Mouse (Mus musculus) small intestine, adult 2 months (tissue): ENCODE measurements at regions not wholly inside any gene's neighbourhood (a gene's known extent, or its start where the extent isn't known, plus 50 kb on each side); places are given as distances from the start of the nearest gene placed in this dataset.

Experiments
- H3K27ac ChIP-seq: fragments of 200-500 bp; 2 replicates; pipeline ENCODE4 v1.5.1; 2012; ENCODE audit warnings: low read depth, low read length, control low read depth, inconsistent platforms; ENCODE audit not compliant: insufficient read depth
- H3K27me3 ChIP-seq: fragments of 200-500 bp; 2 replicates; pipeline ENCODE4 v1.6.1; 2012; ENCODE audit warnings: mild to moderate bottlenecking, moderate library complexity, low read length, inconsistent platforms; ENCODE audit not compliant: control insufficient read depth, insufficient read depth
- H3K36me3 ChIP-seq: fragments of 200-500 bp; 2 replicates; pipeline ENCODE4 v1.6.1; 2012; ENCODE audit warnings: mild to moderate bottlenecking, low read length, control low read depth, inconsistent platforms; ENCODE audit not compliant: control insufficient read depth, insufficient read depth
- H3K4me1 ChIP-seq: fragments of 200-500 bp; 2 replicates; pipeline ENCODE4 v1.6.1; 2012; ENCODE audit warnings: low read length, inconsistent platforms, mixed read lengths; ENCODE audit not compliant: control insufficient read depth, insufficient read depth, insufficient read length
- H3K4me3 ChIP-seq: fragments of 200-500 bp; 2 replicates; pipeline ENCODE4 v1.5.1; 2012; ENCODE audit warnings: low read depth, mild to moderate bottlenecking, control low read depth, inconsistent platforms, low read length, moderate library complexity
- CTCF ChIP-seq: fragments of 200-500 bp; IDR thresholded peaks from 2 replicates; pipeline ENCODE4 v1.5.1; 2012; ENCODE audit warnings: low read depth, mild to moderate bottlenecking, control low read depth, inconsistent platforms, low read length, moderate library complexity, mixed read lengths; ENCODE audit not compliant: insufficient replicate concordance, insufficient read length; ENCODE audit errors: extremely low read depth
- POLR2A ChIP-seq: fragments of 200-500 bp; IDR thresholded peaks from 2 replicates; pipeline ENCODE4 v1.6.1; 2012; ENCODE audit warnings: low read depth, mild to moderate bottlenecking, control low read depth, inconsistent platforms, low read length, moderate library complexity
- WGBS: fragments of 180-500 bp; shearing (Covaris S2); methylation state at CpG from one replicate; pipeline ENCODE4 v1.1.7; 2018; 5-methylcytosine and 5-hydroxymethylcytosine counted together

DNA sequence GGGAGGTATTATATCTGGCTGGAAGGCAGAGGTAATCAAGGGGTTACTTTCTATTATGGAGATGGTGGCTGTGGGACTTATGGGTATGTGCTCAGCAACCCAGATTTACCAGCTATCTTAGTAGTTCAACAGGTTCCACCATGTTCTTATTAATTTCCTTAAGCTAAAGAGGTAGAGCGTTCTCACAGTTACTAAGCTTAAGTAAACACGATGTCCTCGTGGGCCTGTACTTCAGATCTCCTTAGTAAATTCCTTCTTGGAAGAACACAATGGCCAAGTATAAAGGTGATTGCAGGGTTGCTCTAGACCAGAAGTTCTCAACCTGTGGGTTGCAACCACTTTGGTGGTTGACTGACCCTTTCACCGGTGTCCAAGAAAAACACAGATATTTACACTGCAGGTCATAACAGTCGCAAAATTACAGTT is 90.2 kb downstream of the Setd4 start:
- H3K27me3 ChIP-seq, result no peaks in the 10 kb centered on the region
- TF ChIP-seq POLR2A (no peak), CTCF (no peak)
- 59% methylated on average over 5 of the region's 5 CpGs for WGBS

DNA sequence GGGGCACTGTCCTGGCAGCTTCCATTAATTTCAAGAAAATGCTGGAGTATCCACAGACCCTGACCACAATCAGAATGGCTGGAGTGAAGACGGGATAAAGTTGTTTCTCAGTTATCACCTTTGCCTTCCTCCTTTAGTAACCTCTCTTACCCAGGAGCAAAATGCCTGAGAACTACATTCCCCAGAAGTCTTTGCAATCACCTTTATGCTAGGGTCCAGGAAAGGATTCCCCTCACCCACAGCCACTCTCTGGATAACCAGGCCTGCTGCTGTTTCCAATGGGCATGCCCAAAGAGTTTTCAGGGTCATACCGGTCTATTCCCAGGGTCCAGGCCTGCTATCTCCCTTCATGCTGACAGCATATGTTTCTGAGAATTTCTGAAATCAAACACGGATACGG is 91.9 kb downstream of the Setd4 start:
- H3K36me3 ChIP-seq, result no peaks in the 10 kb centered on the region
- no peak overlapping the region for H3K4me3 ChIP-seq
- H3K27me3 ChIP-seq, result no peaks in the 10 kb centered on the region; the same call in 1 of the 2 replicates
- WGBS, result 86% methylated on average over 4 of the region's 4 CpGs
- H3K27ac ChIP-seq, result no peak overlapping the region
- no peak for TF ChIP-seq POLR2A
- TF ChIP-seq CTCF, result no peak
- H3K4me1 ChIP-seq, result no peaks in the 10 kb centered on the region

More for the DNA sequence above, 90.2 kb downstream of the Setd4 start:
- no peaks in the 10 kb centered on the region for H3K4me1 ChIP-seq
- no peaks in the 10 kb centered on the region for H3K36me3 ChIP-seq
- H3K4me3 ChIP-seq, result no peak overlapping the region
- no peak overlapping the region for H3K27ac ChIP-seq

GRCm38 (mm10) chr16:93511517-93511916 is 92.3 kb downstream of the Setd4 start:
- 2% methylated on average over 2 of the region's 2 CpGs for WGBS
- Histone ChIP-seq H3K27me3 (no peaks in the 10 kb centered on the region; the same call in 1 of the 2 replicates), H3K27ac (no peak overlapping the region), H3K36me3 (no peaks in the 10 kb centered on the region), H3K4me3 (no peak overlapping the region), H3K4me1 (no peaks in the 10 kb centered on the region)
- no peak for TF ChIP-seq CTCF
- TF ChIP-seq POLR2A, result no peak

DNA sequence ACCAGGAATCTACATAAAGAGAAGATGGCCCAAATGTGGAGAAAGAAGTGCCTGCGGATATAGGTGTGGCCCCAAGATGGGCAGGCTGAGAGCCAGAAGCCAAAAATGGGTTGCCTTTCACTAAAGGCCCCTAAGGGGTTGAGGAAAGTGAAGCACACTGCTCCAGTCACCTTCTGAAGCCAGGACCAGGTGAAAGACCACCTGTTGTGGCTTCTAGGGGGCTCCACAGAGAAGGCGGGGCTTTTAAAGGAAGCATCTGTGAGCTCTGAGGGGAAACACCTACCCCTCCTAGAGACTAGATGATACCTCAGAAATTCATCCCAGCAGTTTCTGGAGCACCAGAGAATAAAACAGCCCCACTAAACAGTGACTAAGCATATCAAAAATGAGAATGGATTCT is 105.1 kb downstream of the Setd4 start:
- H3K4me3 ChIP-seq, result no peak overlapping the region
- no peaks in the 10 kb centered on the region for H3K36me3 ChIP-seq
- H3K4me1 ChIP-seq, result no peaks in the 10 kb centered on the region
- TF ChIP-seq POLR2A, result no peak
- TF ChIP-seq CTCF, result no peak
- no peak overlapping the region for H3K27ac ChIP-seq
- 91% methylated on average over 2 of the region's 2 CpGs for WGBS
- no peaks in the 10 kb centered on the region for H3K27me3 ChIP-seq

DNA sequence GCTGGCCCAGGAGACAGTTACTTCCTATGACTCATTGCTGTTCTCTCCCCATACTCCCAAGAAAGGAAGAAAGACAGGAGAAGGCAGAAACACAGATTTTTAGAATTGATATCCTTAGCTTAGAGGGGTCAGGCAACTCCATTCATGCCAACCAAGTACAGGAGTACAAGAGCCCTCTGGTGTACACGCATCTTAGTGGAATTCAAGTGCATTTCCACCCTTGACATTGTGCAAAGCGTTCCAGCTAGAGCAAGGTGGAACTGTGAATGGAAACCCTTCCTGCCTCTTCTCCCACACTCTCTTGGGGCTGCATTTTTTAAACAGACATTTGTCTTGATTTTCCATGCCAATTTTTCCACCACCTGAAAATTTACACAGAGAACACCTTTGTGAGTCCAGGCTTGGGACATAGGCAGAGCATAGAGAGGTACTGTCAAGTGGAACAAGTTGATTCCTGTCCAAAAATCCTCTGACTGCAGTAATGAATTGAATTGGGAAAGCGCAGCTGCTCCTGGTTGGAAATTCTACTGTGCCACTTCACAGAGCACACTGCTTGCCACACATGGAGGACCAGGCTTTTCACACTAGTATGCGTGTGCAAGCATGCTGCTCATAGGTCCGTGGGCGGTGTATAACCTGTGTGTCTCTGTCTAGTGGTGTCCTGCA is 110.4 kb downstream of the Setd4 start:
- Histone ChIP-seq H3K4me1 (no peaks in the 10 kb centered on the region), H3K4me3 (no peak overlapping the region), H3K27ac (no peak overlapping the region), H3K36me3 (no peaks in the 10 kb centered on the region), H3K27me3 (no peaks in the 10 kb centered on the region)
- TF ChIP-seq CTCF (no peak), POLR2A (no peak)
- 85% methylated on average over 6 of the region's 6 CpGs for WGBS

DNA sequence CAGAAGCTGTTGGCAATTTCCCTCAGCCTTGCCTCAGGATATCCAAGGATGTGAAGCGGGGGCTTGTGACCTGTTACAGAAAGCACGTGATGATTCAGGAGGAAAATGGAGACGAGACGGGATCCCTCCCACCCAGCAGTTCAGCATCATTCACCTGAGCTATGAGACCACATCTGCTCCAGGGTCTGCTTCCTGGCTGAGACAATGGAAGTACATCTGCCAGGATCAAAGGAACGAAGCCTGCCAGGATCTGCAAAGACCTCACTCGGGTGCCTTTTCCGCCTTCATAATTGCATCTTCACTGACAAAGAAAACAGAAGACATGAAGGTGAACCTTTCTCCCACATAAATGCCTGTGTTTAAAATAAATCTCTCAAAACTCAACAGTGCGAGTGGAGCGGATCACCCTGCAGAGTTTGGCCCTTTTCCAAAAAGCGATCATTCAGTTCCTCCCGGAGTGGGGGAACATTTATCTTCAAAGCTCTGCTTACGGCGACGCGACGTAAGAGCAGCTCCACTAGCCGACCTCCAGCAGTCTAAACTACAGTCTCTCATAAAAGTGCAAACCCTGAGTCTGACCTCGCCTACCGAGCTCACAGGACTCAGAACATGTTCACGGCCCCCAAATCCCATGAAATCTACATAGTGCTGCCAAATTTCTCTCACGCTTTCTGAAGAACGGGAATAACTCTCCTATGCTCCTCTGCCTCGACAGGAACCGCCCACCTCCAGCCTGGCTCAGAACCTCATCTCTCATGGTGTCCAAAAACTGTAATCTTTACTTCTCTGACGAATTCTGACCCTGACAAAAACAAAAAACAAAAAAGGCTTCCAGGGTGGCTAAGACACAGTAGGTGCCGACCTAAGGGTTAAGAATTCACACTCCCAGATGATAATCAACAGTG is 117.0 kb downstream of the Setd4 start:
- H3K27me3 ChIP-seq, result peaks cover 5% of the 10 kb centered on the region; the same call in 1 of the 2 replicates
- no peaks in the 10 kb centered on the region for H3K4me1 ChIP-seq
- TF ChIP-seq CTCF, result no peak
- H3K36me3 ChIP-seq, result no peaks in the 10 kb centered on the region
- H3K27ac ChIP-seq, result no peak overlapping the region
- no peak overlapping the region for H3K4me3 ChIP-seq
- 50% methylated on average over 26 of the region's 26 CpGs for WGBS

GRCm38 (mm10) chr16:93469957-93470356 is 133.9 kb downstream of the Setd4 start:
- Histone ChIP-seq H3K36me3 (no peaks in the 10 kb centered on the region), H3K4me1 (no peaks in the 10 kb centered on the region), H3K4me3 (no peak overlapping the region), H3K27me3 (no peaks in the 10 kb centered on the region), H3K27ac (no peak overlapping the region)
- TF ChIP-seq POLR2A, result no peak
- no peak for TF ChIP-seq CTCF
- 82% methylated on average over 6 of the region's 6 CpGs for WGBS
